Mouse (Mus musculus) right cerebral cortex, adult 2 months (tissue): ENCODE measurements around the gene Smarca5.
A peak's percentile ranks its signal among the peaks of the same experiment; 100 is the strongest.

Source experiments
- DNase-seq, 2 experiments: peaks; one replicate each; pipeline ENCODE4 v3.0.0; 2021 to 2022; ENCODE audit warnings: low spot score in 2 of 2

The Smarca5 gene

GRCm38 (mm10) chr8:80739155-80739924, at the start of gene Smarca5:
Smarca5 (minus strand) TSS chr8:80739497.
- peak; percentile 91 for DNase-seq

GRCm38 (mm10) chr8:80784559-80784958, 45.3 kb upstream of the Smarca5 start:
- DNase-seq, result no peak

GRCm38 (mm10) chr8:80783271-80783670, 44.0 kb upstream of the Smarca5 start:
- no peak for DNase-seq

- no peak for DNase-seq
Observed at GRCm38 (mm10) chr8:80781338-80781737, 42.0 kb upstream of the Smarca5 start.

GRCm38 (mm10) chr8:80780271-80780670, 41.0 kb upstream of the Smarca5 start:
- DNase-seq, result no peak

- no peak for DNase-seq
Observed at GRCm38 (mm10) chr8:80776436-80776835, 37.1 kb upstream of the Smarca5 start.

- DNase-seq, result peak; percentile 10 to 15
Observed at GRCm38 (mm10) chr8:80772732-80773460, 33.6 kb upstream of the Smarca5 start.

- DNase-seq, result no peak
Observed at GRCm38 (mm10) chr8:80768451-80768850, 29.2 kb upstream of the Smarca5 start.

GRCm38 (mm10) chr8:80753017-80753715, 13.9 kb upstream of the Smarca5 start:
- peak; percentile 92 to 93 for DNase-seq

- no peak for DNase-seq
Observed at GRCm38 (mm10) chr8:80752429-80752828, 13.1 kb upstream of the Smarca5 start.

GRCm38 (mm10) chr8:80749091-80749490, 9.8 kb upstream of the Smarca5 start:
- no peak for DNase-seq

GRCm38 (mm10) chr8:80739932-80740331, 635 bp upstream of the Smarca5 start:
- DNase-seq, result no peak

- peak; percentile 68 to 69 for DNase-seq
Observed at GRCm38 (mm10) chr8:80738388-80739154, 726 bp downstream of the Smarca5 start.

- DNase-seq, result no peak
Observed at GRCm38 (mm10) chr8:80738046-80738387, 1.3 kb downstream of the Smarca5 start.

- no peak for DNase-seq
Observed at GRCm38 (mm10) chr8:80732326-80732725, 7.0 kb downstream of the Smarca5 start.

- no peak for DNase-seq
Observed at GRCm38 (mm10) chr8:80714461-80714860, 24.8 kb downstream of the Smarca5 start.

- DNase-seq, result no peak
Observed at GRCm38 (mm10) chr8:80710670-80711400, 28.5 kb downstream of the Smarca5 start.

GRCm38 (mm10) chr8:80688141-80688540, 51.2 kb downstream of the Smarca5 start:
- DNase-seq, result peak; percentile 54 to 74

GRCm38 (mm10) chr8:80683756-80684335, 55.5 kb downstream of the Smarca5 start:
- no peak for DNase-seq

- DNase-seq, result no peak
Observed at GRCm38 (mm10) chr8:80682594-80682993, 56.7 kb downstream of the Smarca5 start.
